Mouse (Mus musculus) spleen, postnatal 4 days (tissue): ENCODE measurements around the gene Sh3pxd2b.
A peak's percentile ranks its signal among the peaks of the same experiment; 100 is the strongest.

Experiments
- DNase-seq, 2 experiments: peaks; one replicate each; pipeline ENCODE4 v3.0.0; 2022; ENCODE audit warnings: low spot score in 2 of 2

Sh3pxd2b gene

DNA sequence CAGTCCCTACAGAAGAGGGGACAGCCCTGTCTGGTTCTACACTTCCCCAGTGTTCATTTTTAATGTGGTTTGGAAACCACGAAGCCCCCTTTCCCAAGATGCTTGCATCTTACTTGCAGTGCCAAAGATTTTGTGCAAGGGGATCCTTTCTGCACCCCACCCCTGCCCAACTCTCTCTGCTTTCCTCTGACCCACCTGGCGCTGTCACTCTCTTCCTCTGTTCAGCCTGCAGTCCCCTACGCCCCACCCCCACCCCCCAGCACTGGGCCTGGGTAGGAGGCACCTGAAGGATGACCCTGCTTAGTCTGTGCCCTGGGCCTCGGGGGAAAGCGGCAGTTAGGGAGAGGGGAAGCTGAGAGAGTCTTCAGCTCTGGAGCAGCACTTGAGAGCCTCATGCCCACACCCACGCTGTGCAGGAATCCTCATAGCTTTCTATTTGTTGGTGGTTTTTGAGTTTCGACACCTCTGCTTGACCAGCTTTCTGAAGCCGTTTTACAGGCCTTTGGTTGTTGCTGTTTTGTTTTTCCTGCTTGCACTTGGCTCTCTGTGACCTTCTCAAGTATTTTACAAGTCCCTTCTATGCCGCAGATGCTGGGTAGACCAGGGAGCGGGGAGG lies 77.5 kb downstream of the Sh3pxd2b start:
- no peak for DNase-seq

DNA sequence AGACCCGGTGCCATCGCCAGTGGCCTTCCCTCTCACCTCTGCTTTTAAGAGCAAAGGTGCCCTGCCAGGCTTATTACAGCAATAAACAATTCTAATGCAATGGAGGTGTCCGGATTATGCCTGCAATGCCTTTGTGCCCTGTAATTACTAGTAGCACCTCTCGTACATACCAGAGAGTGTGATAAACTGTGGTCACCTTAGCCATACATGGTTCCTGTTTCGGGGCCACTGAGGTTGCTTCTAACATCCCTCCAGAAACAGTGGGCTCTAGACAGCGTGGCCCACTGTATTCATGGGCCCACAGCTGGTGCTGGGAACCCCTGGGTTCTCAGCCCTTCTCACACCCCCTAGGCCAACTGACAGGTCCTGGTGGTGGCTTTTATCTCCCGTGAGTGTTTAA lies 79.9 kb downstream of the Sh3pxd2b start:
- no peak for DNase-seq

DNA sequence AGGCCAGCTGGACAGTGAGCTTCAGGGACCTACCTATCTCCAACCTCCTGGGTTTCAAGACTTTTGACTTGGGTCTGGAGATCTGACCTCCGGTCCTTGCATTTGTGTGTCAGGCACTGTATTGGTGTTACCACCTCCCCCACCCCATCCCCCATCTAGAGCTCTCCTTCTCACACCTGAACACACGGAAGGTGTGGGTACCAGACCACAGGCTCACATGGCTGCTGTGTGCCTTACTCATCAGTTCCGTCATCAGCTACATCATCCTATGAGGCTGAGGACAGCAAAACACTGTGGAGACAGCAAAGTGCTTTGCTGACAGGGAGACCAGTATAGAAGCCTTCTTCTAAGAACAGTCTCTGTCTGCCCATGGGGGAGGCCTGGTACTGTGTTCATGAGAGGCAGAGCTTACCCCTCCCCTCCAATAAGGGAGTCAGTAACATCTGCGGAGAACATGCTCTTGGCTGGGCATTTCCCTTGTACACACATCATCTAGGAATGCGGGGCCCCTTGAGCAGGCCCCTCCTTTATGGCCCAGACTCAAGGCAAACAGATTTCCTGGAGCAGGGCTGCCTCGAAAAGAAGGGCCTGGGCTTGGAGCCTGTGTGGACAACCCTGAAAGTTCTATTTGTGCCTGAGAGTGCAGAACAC lies 87.9 kb downstream of the Sh3pxd2b start:
- no peak for DNase-seq

DNA sequence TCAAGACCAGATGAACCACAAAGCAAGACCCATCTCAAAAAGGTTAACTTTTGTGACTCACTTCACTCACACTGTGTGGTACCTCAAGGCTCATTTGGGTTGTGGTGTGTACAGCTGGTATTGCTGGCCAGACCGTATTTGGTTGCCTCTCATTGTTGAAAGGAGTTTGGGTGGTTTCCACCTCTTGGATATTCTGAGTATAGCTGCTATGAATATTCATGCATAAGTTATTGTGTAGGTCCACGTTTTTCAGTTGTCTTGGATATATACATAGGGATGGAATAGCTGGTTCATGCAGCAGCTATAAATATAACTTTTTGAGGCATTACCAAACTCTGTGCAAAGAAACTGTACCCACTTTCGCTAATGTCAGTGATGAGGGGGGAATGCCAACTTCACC lies 95.0 kb downstream of the Sh3pxd2b start:
- DNase-seq: no peak

DNA sequence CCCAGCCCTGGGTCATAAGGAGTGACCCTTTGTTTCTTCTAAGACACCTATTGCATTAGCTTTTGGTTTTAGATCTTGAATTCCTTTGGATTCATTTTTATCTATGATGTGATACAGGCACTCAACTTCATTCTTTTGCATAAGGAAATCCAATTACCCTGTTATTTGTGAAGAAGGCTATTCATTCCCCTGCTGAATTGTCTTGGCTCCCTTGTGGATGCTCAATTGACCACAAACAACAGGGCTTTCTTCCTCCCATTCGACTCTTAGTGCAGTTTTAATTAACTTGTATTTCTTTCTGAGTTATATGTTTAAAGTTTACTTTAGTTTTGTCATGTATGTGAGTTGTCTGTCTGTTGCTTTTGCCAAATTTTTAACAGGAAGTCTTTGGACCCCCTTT lies 96.6 kb downstream of the Sh3pxd2b start:
- DNase-seq: no peak

DNA sequence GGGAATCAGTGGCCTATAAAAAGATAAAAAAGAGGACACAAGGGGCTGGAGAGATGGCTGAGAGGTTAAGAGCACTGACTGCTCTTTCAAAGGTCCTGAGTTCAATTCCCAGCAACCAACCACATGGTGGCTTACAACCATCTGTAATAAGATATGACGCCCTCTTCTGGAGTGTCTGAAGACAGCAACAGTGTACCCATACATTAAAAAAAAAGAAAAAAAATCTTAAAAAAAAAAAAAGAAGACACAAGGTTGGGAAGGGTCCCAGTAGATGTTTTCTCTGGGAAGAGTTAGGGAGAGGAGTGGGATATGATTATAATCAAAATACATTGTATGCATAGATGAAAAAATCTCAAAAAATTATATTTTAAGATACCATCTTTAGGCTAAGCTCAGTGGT lies 97.5 kb downstream of the Sh3pxd2b start:
- DNase-seq: no peak

DNA sequence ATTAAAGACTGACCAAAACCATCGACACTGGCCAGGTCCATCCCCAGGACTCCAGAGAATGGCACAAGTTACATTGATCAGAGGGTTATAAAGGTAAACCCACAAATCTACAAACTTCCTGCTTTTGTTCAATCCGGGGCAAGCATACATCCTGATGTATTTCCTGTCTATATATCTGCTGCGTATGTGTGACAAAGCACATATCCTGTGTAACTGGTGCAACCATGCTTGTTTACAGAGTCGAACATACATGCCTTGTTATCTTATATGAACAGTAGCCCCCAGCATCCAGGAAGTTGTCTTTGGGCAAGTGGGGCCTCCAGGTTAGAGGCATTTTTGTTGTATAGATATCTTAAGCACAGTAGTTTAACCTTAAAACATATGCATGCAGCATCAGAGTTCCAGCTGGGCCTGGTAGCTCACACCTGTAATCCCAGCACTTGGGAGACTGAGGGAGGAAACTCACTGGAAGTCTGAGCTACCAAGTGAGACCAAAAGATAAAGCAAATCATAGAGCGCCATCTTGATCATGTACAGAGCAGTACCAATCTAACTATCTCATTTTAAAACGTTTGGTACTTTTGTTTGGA lies 98.1 kb downstream of the Sh3pxd2b start:
- DNase-seq: no peak

DNA sequence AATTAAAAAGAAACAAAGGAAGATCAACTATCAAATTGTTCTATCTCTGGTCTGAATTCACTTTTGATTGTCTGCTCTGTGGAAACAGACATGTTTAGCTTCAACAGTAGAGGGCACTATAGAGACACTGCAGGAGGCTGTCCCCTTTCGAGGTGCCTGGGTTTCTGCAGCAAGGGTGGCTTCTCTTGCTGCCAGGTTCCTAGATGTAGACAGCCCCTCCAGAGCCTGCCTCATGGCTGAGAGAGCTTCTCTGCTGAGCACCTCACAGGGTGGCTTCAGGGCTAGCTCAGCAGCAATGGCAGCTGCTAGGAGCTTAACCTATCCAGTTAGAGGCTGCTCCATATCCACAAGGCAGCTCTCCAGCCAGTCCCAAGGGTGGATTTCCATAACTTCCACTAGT lies 102.6 kb downstream of the Sh3pxd2b start:
- DNase-seq: peak in 1 of 2 experiments; percentile 38

DNA sequence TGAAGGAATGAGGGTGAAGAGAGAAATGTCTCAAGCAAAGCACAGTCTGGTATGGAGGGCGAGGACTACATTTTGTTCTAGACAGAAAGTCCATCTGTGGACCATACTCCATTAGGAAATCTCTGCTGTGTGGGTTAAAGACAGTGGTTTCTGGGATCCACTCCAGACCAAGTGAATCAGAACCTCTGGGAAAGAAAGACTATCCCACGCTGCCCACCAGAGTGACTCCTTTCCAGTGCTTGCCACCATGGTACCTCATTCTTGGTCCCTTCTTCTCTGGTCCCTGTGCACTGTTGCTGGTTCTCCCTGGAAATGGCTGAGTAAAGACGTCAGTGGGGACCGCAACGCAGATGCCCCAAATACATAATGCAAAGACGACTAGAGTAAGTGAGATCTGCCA lies 103.7 kb downstream of the Sh3pxd2b start:
- no peak for DNase-seq

DNA sequence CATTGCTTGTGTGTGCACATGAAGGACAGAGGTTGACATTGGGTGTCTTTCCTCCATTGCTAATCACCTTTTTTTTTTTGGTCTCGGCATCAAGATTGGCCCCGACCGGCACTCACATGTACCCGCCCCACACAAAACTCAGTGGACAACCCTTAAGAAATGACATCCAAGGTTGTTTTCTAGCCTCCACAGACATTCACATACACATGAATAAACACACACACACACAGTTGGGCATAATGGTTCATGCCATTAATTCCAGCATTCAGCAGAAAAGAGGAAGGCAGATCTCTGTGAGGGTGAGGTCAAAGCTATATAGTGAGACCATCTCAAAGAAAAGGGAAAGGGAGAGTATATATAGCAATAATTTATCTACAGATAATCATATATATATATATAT lies 105.1 kb downstream of the Sh3pxd2b start:
- DNase-seq: no peak

DNA sequence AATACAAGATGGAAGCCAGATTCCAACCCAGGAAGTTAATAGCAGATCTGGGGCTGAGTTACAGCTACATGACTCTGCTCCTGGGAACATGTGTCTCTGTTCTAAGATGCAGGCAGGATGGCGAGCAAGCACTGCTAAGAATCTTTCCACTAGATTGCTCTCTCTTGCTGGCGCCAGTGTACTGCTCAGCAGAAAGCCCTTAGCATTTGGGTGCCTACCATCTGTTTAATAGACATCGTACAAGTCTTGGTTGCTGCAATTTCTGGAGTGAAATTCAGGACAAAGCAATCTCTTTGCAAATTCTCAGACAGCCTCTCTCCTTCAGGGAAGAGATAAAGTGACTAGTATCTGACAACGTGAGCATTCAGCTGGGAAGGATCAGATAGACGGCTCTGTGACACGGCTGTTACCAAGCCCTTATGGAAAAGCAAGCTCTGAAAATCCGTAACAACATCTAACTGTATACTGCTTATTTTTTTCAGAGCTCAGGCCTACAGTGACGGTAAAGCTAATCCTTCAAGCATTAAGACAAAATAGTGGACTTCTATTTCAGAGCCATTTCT lies 105.8 kb downstream of the Sh3pxd2b start:
- DNase-seq: no peak

DNA sequence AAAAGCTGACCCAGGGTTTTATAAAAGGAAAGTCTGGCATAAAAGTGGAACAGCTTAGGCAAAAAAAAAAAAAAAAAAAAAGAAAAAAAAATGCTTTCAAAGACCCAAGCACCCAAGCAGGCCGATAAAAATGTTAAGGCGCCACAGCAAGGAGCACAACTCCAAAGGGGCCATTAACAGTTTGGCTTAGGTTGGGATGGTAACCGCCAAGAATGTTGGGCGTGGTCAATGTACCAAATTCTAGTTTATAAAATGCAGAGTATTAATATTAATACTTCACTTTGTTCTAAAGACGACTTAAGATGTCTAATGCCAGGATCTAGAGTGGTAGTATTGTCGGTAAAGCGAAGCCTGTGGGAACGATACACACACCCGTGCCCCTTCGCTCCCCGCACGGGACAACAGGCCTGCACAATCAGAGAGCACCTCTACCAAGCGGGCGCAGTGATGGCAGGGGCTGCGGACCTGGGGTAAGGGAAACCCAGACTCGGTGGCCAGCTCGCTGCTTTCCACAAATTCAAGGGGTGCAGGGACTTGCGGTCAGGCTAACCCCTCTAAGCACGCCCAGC lies 106.7 kb downstream of the Sh3pxd2b start:
- no peak for DNase-seq

DNA sequence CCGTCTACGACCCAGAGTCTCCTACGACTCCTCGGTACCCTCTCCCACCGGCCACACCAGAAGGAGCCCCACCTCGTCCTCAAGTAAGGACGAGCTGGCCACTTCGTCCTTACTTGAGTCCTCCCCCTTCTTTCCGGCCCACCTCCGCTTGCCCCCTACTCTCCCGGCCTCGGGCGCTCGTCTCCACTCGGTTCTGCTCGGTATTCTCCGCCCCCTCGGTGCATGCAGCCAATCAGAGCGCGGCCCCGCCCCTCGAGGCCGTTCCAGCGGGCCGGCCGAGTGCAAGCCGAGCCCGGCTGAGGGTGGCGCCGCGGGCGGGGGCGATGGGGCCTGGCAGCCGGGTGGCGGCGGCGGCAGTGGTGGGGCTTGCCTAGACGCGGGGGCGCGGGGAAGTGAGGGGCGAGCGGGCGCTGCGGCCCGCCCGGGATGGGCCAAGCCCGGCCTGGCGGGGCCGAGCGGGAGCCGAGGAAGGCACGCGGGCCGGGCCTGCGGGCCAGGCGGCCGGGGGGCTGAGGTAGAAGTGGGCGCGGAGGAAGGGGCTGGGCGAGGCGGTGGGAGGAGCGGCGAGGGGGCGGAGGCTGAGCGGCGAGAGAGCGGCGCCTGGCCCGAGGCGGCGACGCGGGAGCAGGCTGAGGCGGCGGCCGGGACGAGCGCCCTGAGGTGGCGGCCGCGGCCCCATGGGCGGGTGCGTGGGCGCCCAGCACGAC lies 107.3 kb downstream of the Sh3pxd2b start, which contains the start of gene Ubtd2:
Ubtd2 (plus strand) TSS at position 571 of the 707 bp plus-strand sequence.
- DNase-seq: peak; percentile 96 to 99

DNA sequence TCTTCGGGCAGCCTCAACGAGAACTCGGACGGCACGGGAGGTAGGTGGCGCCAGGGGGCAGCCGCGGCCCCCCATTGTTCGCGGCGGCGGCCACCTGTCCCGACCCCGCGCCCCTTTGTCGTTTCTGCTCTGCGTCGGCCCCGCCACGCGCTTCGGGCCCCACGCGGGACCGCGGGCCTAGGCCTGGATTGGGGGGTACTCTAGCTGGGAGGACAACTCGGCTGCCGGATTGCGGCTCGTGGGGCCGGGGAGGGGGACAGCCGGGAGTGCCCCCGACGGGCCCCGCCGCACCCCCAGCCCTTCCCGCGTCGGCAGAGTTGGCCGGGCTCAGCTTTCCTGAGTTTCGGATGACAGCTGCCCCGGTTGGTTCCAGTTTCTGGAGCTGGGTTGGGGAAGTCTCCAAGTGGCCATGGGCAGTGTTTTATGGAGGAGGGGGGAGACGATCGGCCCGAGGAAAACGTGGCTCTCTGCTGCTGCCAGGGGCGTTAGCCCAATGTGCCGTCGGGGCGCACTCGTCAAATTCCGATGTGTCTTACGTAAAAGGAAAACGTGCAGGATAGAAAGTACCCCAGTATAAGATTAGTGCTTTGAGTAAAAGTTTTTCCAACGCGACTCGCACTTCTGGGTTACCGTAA lies 108.0 kb downstream of the Sh3pxd2b start:
- no peak for DNase-seq

DNA sequence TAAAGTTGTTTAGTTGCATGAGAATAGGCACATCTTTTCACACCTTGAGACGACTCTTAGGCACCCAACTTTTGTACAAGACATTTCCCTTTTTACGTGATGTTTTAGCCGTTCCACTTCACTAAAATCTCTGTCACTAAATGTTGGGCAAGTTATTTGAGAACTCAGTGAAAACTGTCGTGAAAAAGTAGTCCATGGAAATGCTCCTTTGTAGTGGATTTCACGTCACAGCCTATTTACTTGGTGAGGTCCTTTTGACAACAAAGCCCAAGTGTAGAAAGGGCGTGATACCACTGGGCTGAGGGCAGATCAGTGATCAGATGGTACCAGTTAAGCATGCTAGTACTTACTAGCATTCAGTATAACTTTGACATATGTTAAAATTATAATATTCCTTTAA lies 108.7 kb downstream of the Sh3pxd2b start:
- no peak for DNase-seq

DNA sequence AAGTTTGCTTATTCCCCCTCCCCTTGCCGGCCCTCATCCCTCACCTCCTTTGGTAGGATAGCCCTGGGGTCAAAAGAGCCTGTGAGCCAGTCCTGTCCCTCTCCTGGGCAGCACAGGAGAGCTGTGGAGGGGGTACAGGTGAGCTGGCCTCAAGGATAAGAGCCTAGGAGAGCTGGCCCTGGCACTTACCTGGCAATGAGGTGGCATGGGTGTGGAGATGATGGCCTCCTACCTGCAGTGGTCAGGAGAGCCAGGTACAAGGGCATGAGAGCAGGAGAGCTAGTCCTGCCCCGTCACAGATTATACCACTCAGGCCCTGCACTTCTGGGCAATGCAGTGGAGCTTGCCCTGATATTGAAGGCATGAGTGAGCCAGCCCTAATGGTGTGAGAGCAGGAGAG lies 116.7 kb downstream of the Sh3pxd2b start:
- no peak for DNase-seq

DNA sequence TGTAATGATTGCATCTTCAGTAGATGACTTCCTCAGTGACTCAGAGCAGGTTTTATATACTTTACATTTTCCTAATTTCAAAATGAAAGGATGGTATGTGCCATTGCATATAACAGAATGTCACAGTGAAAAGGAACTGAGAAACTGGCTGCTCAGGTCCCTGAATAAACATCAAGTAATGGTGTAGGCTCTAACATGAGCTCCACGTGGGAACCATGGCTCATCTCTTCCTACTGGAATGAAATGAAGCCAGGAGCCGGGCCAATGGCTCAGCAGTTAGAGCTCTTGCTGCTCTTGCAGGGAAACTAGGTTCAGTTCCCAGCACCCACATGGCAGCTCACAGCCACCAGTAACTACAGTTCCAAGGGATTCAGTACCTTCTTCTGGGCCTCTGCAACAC lies 124.3 kb downstream of the Sh3pxd2b start:
- no peak for DNase-seq

DNA sequence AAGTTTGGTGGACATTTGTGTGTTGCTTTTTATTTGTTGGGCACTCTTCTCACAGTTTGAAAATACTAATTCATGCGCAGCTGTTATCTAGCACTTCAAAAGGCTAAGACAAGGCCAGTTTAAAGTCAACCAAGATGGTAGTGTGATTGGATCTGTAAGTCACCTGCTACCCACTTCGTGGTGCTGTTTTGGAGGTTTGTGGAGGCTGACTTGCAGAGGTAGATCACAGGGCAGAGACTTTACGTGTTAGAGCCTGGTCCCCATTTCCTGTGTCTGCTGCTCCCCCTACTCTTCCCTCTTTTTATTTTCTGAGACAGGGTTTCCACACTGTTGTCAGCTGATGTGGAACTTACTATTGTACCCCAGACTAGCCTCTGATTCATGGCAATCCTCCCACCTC lies 127.1 kb downstream of the Sh3pxd2b start:
- no peak for DNase-seq

DNA sequence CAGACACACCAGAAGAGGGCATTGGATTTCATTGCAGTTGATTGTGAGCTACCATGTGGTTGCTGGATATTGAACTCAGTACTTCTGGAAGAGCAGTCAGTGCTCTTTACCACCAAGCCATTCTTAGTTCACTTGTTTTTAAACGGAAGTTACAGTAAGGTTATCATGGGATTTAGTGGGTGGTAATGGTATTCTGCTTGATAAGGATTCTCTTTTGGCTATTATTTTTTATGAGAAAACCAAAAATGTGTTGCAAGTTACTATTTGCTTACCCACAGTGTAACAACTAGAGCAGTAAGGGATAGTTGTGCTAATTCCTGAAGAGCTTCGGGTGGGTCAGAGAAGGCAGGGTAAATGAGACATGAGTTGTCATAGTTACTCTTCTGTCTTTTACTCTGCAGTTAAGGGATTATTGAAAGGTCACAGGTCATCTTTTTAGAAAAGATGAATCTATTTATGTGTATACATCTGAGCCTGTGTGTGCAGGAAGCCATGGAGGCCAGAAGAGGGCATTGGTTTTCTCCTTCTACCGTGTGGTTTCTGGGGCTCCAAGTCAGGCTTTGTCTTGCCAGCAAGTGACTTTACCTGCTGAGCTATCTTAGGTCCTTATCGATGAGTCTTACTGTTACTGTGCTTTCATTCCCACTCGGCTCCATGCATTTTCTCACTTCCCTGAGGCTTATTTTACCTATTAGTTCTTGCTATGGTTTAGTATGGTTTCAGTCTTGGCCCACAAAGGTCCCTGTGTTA lies 128.0 kb downstream of the Sh3pxd2b start:
- DNase-seq: no peak
